Mouse (Mus musculus): ENCODE data around the gene Eif2d. TPM values are rescaled to one million over a fixed set of nuclear protein-coding genes. Genes with fewer than 3 reads are reported as not detected.
A peak's percentile ranks its signal among the peaks of the same experiment; 100 is the strongest.

The Eif2d gene
- polyA plus RNA-seq, 1 experiment from 2014 or later = 66.9 TPM

DNA sequence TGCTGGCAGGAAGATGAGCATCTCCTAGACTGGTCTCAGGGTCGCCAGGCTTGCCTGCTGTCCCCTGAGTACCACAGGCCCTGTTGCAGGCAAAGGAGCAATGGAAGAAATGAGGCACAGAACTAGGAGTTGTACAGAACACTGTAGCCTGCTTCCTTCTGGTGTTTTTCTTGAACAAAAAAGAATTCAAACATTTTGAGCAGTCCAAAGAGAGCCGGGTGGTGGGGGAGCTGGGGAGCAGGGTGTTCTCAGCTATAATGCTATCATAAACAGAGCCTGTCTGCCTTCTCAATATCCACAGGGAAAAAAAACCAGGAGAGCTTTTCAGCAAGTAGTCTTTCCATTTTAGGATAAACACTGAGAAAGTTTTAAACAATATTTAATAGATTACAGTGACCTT is 43.1 kb downstream of the Eif2d start:
- Histone ChIP-seq H3K9me3 (no peaks in the 10 kb centered on the region), H3K4me1 (peaks cover 33% of the 10 kb centered on the region), H3K4me3 (no peak overlapping the region), H3K36me3 (replicated peaks) (no peaks in the 10 kb centered on the region), H3K27me3 (replicated peaks; ENCODE audit: low read depth, poor library complexity, severe bottlenecking) (0 out of 2 replicates have a peak, but pooled peaks cover 6% of the 10 kb centered on the region), H3K27ac (replicated peaks) (no peak overlapping the region)
- WGBS = 73% methylated on average over 2 of the region's 2 CpGs
- DNase-seq (ENCODE audit: low spot score) = no peak

DNA sequence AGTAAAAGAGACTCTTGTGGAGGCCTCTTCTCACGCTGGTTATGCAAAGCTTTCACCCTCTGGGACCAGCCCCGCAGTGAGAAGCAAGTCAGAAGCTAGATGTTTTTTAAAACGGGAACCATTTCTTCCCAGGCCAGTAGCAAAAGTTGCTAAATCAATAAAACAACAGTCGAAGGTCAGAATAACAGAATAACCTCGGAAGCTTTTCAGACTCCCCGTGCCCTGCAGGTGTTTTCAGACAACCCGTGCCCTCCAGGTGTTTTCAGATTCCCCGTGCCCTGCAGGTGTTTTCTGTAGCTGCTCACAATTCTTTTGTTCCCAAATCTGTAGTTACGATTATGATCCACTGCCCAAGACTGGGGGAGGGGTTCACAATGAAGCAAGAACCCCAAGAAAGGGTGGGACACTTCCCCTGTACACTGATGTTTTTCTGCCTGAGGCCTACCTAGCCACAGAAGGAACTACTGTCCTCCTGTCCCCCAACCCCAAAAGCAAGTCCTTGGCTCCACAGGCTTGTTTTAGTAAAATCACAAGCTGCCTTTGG is 45.5 kb downstream of the Eif2d start:
- 71% methylated on average over 9 of the region's 9 CpGs for WGBS
- Histone ChIP-seq H3K9me3 (no peaks in the 10 kb centered on the region), H3K36me3 (replicated peaks) (no peaks in the 10 kb centered on the region), H3K4me1 (peaks cover 37% of the 10 kb centered on the region), H3K27ac (replicated peaks) (no peak overlapping the region), H3K27me3 (replicated peaks; ENCODE audit: low read depth, poor library complexity, severe bottlenecking) (0 out of 2 replicates have a peak, but pooled peaks cover 6% of the 10 kb centered on the region), H3K4me3 (no peak overlapping the region)
- no peak for DNase-seq (ENCODE audit: low spot score)

DNA sequence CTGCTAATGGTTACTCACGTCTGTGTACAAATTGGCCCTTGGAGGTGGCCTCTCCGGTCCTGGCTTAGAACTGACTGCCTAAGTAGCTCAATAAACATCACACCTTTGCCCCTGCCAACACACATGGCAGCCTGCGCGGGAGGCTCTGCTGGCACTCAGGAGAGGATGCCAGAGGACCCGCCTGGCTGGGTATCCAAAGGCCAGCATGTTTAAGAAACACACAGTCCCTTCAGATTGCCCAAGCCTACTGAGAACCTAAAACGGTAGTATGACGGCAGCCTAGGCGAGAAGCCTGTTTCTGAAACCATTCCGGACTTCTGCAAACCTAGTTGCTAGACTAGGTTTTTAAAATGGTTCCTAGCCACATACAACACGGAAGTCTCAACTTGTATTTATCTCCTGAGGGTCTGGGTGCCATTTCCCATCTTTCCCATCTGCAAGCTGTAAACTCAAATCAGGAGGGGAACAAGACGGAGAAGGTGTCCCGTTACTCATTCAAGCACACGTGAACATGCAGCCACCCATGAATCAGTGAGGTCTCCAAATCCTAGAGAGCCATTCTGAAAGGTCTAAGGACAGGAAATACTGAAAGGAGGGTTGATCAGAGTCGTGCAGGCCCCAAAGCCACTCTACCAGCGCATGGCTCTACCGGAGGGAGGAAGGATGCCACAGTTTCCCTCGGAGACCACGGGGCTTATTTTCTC is 46.3 kb downstream of the Eif2d start:
- Histone ChIP-seq H3K27me3 (replicated peaks; ENCODE audit: low read depth, poor library complexity, severe bottlenecking) (0 out of 2 replicates have a peak, but pooled peaks cover 6% of the 10 kb centered on the region), H3K27ac (replicated peaks) (no peak overlapping the region), H3K9me3 (no peaks in the 10 kb centered on the region), H3K4me3 (no peak overlapping the region), H3K36me3 (replicated peaks) (no peaks in the 10 kb centered on the region), H3K4me1 (peaks cover 37% of the 10 kb centered on the region)
- DNase-seq (ENCODE audit: low spot score) = no peak
- 83% methylated on average over 18 of the region's 18 CpGs for WGBS

DNA sequence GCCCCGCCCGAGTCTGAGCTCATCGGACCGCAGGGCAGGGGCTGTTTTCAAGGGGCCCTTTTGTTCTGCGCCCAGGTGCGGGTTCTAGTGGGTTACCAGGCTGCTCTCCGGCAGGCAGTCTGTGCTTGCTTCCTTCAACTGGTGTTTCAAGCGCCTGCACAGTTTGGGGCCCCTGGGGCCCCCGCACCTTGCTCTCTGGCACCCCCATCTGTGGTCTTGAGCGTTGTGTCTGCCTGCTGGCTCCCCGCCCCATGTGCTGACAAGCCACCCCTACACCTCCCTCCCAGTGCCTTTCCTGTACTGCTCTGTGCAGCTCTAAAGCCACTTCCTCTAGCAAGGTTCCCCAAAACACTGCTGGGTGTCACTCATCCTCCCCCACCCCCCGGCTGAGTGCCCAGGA is 47.0 kb downstream of the Eif2d start:
- Histone ChIP-seq H3K27ac (replicated peaks) (peak overlapping the region; percentile 30; the same call in 1 of the 2 replicates), H3K36me3 (replicated peaks) (no peaks in the 10 kb centered on the region), H3K4me1 (peaks cover 37% of the 10 kb centered on the region), H3K27me3 (replicated peaks; ENCODE audit: low read depth, poor library complexity, severe bottlenecking) (0 out of 2 replicates have a peak, but pooled peaks cover 6% of the 10 kb centered on the region), H3K4me3 (no peak overlapping the region), H3K9me3 (no peaks in the 10 kb centered on the region)
- WGBS = 63% methylated on average over 12 of the region's 12 CpGs
- DNase-seq (ENCODE audit: low spot score) = peak; percentile 22

DNA sequence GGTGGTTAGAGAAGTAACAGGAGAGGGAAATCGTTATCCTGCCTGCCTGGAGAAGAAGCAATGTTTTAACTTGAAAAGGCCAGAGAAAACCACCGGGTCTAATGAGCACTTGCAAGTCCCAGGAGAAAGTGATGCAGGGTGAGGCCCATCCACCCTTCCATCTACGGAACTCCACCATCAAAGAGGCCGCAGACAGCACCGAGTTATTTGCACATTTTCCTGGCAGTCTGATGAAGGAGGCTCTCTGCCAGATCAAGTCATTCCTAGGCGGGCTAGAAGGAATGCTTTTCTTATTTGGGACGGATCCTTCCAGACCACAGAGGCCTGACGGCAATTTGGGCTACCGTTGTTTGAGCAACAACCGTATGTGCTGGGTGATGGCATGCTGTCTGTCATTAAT is 47.6 kb downstream of the Eif2d start:
- no peak for DNase-seq (ENCODE audit: low spot score)
- H3K27ac ChIP-seq (replicated peaks) = no peak overlapping the region

GRCm38 (mm10) chr1:131201391-131201790 is 48.4 kb downstream of the Eif2d start:
- no peak for DNase-seq (ENCODE audit: low spot score)
- no peaks in the 10 kb centered on the region for H3K9me3 ChIP-seq
- H3K27me3 ChIP-seq (replicated peaks; ENCODE audit: low read depth, poor library complexity, severe bottlenecking) = 0 out of 2 replicates have a peak, but pooled peaks cover 6% of the 10 kb centered on the region
- 83% methylated on average over 4 of the region's 4 CpGs for WGBS
- H3K27ac ChIP-seq (replicated peaks) = no peak overlapping the region
- no peak overlapping the region for H3K4me3 ChIP-seq
- no peaks in the 10 kb centered on the region for H3K36me3 ChIP-seq (replicated peaks)
- H3K4me1 ChIP-seq = peaks cover 37% of the 10 kb centered on the region

More for the DNA sequence above, 47.6 kb downstream of the Eif2d start:
- Histone ChIP-seq H3K36me3 (replicated peaks) (no peaks in the 10 kb centered on the region), H3K4me1 (peaks cover 37% of the 10 kb centered on the region), H3K27me3 (replicated peaks; ENCODE audit: low read depth, poor library complexity, severe bottlenecking) (0 out of 2 replicates have a peak, but pooled peaks cover 6% of the 10 kb centered on the region), H3K4me3 (no peak overlapping the region), H3K9me3 (no peaks in the 10 kb centered on the region)
- WGBS = 80% methylated on average over 10 of the region's 10 CpGs

DNA sequence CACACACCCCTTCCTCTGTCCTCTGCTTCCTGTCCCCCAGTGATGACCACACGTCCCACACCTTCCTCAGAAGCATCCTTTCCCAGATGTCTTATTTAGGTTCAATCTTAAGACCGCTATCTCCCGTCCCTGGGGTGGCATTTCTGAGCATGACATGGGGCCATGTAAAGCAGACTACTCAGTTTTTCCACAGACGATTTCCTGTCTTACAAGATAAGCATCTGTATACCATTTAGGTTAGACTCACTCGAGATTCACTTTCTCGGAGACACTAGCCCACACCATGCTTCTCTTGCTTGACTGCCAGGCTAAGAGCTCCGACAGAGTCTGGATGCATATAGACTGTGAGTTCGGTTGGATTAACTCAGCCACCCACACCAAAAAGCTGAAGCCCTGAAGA is 51.5 kb downstream of the Eif2d start:
- Histone ChIP-seq H3K27ac (replicated peaks) (no peak overlapping the region), H3K36me3 (replicated peaks) (no peaks in the 10 kb centered on the region), H3K4me3 (no peak overlapping the region), H3K4me1 (peaks cover 17% of the 10 kb centered on the region), H3K9me3 (no peaks in the 10 kb centered on the region), H3K27me3 (replicated peaks; ENCODE audit: low read depth, poor library complexity, severe bottlenecking) (0 out of 2 replicates have a peak, but pooled peaks cover 6% of the 10 kb centered on the region)
- no peak for DNase-seq (ENCODE audit: low spot score)
- whole genome bisulfite sequencing = 75% methylated on average over 8 of the region's 8 CpGs

DNA sequence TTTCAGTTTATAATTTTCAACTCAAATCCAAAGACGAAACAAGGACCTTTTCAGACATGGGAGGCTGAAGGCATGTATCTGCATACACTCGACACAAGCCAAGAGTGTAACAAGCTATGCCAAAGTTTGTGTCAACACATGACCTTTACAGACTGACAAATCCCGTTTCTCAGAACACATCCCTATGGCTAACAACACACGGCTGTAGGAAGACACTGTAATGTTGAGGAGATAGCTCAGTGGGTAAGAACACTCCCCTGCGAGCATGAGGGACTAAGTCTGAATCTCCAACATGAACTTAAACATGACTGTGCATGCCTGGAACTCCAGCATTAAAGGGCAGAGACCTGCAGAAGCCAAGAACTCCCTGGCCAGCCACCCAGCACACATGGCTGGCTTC is 53.4 kb downstream of the Eif2d start:
- DNase-seq (ENCODE audit: low spot score) = no peak
- no peaks in the 10 kb centered on the region for H3K27me3 ChIP-seq (replicated peaks; ENCODE audit: low read depth, poor library complexity, severe bottlenecking)
- H3K9me3 ChIP-seq = no peaks in the 10 kb centered on the region
- H3K27ac ChIP-seq (replicated peaks) = no peak overlapping the region
- no peaks in the 10 kb centered on the region for H3K36me3 ChIP-seq (replicated peaks)
- 84% methylated on average over 5 of the region's 5 CpGs for WGBS
- H3K4me3 ChIP-seq = no peak overlapping the region
- H3K4me1 ChIP-seq = peaks cover 7% of the 10 kb centered on the region; the same call in 1 of the 2 replicates

DNA sequence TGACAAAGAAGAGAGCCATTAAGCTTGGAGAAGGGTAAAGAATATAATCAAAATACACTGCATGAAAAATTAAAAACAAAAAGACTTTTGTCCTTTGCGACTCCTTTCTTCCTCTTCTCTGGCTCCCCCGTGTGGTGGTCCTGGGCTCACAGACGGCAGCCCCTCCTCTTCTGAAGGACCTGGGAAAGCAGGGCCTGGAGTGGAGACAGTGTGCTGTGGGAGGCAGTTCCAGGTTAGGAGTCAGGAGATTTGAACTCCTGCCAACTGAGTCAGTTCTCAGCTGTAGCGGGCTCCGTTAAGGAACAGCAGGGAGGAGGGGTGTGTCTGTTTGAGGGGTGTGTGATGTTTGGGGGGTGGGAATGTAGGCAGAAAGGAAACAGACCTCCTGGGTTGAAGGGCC is 54.5 kb downstream of the Eif2d start:
- Histone ChIP-seq H3K4me1 (peaks cover 4% of the 10 kb centered on the region; the same call in 1 of the 2 replicates), H3K9me3 (no peaks in the 10 kb centered on the region), H3K4me3 (no peak overlapping the region), H3K36me3 (replicated peaks) (no peaks in the 10 kb centered on the region), H3K27ac (replicated peaks) (peak overlapping the region; percentile 40; the same call in 1 of the 2 replicates), H3K27me3 (replicated peaks; ENCODE audit: low read depth, poor library complexity, severe bottlenecking) (no peaks in the 10 kb centered on the region)
- WGBS = 11% methylated on average over 5 of the region's 5 CpGs
- peak; percentile 73 for DNase-seq (ENCODE audit: low spot score)

GRCm38 (mm10) chr1:131208081-131208480 is 55.1 kb downstream of the Eif2d start:
- H3K9me3 ChIP-seq = no peaks in the 10 kb centered on the region
- no peak overlapping the region for H3K4me3 ChIP-seq
- H3K27me3 ChIP-seq (replicated peaks; ENCODE audit: low read depth, poor library complexity, severe bottlenecking) = no peaks in the 10 kb centered on the region
- H3K27ac ChIP-seq (replicated peaks) = 0 out of 2 replicates have a peak overlapping the region, but pooled peaks have one; percentile 40
- DNase-seq (ENCODE audit: low spot score) = no peak
- no peaks in the 10 kb centered on the region for H3K36me3 ChIP-seq (replicated peaks)
- 83% methylated on average over 5 of the region's 5 CpGs for WGBS
- H3K4me1 ChIP-seq = peaks cover 7% of the 10 kb centered on the region; the same call in 1 of the 2 replicates

DNA sequence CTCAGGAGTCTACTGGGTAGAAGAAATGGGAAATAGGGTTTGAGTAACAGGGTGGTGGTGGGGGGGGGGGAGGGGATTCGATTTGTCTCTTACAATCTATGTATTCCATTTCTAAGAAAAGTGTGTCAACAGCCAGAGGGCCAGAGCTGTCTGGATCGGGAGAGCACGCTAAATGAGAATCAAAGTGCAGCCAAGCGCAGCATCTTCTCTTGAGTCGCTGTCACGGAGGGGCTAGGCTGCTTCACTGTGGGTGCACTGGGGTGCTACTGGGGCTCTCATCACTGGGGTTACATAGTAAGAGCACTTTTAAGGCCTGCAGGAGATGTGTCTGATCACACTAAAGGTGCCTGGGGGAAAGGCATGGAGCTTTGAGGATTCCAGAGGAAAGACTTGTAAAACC is 55.8 kb downstream of the Eif2d start:
- 84% methylated on average over 6 of the region's 6 CpGs for WGBS
- Histone ChIP-seq H3K4me3 (no peak overlapping the region), H3K27ac (replicated peaks) (no peak overlapping the region), H3K9me3 (no peaks in the 10 kb centered on the region), H3K36me3 (replicated peaks) (no peaks in the 10 kb centered on the region), H3K27me3 (replicated peaks; ENCODE audit: low read depth, poor library complexity, severe bottlenecking) (no peaks in the 10 kb centered on the region), H3K4me1 (peaks cover 8% of the 10 kb centered on the region; the same call in 1 of the 2 replicates)
- no peak for DNase-seq (ENCODE audit: low spot score)

GRCm38 (mm10) chr1:131209971-131210426 is 57.0 kb downstream of the Eif2d start:
- Histone ChIP-seq H3K36me3 (replicated peaks) (no peaks in the 10 kb centered on the region), H3K27ac (replicated peaks) (no peak overlapping the region), H3K4me3 (no peak overlapping the region), H3K9me3 (no peaks in the 10 kb centered on the region), H3K4me1 (peaks cover 8% of the 10 kb centered on the region; the same call in 1 of the 2 replicates), H3K27me3 (replicated peaks; ENCODE audit: low read depth, poor library complexity, severe bottlenecking) (no peaks in the 10 kb centered on the region)
- DNase-seq (ENCODE audit: low spot score) = no peak
- WGBS = 81% methylated on average over 8 of the region's 8 CpGs

- Histone ChIP-seq H3K4me3 (no peak overlapping the region), H3K27me3 (replicated peaks; ENCODE audit: low read depth, poor library complexity, severe bottlenecking) (no peaks in the 10 kb centered on the region), H3K36me3 (replicated peaks) (no peaks in the 10 kb centered on the region), H3K9me3 (no peaks in the 10 kb centered on the region), H3K4me1 (peaks cover 8% of the 10 kb centered on the region; the same call in 1 of the 2 replicates), H3K27ac (replicated peaks) (no peak overlapping the region)
- WGBS = 78% methylated on average over 1 of the region's 1 CpGs
- DNase-seq (ENCODE audit: low spot score) = no peak
Measured at GRCm38 (mm10) chr1:131211655-131212054, 58.7 kb downstream of the Eif2d start.
